Mouse (Mus musculus) midbrain, embryonic 14.5 days (tissue): ENCODE measurements at regions not wholly inside any gene's neighbourhood (a gene's known extent, or its start where the extent isn't known, plus 50 kb on each side); places are given as distances from the start of the nearest gene placed in this dataset.
"Not testable (repeated sequence)": the region's sequence is repeated elsewhere in the genome, so short reads cannot be mapped to it uniquely, and the experiment has no call there.

Experiments used
- ATAC-seq: fragments of 200-750 bp; cut with Nextera tagmentation; 2 replicates; pipeline ENCODE4 v1.8.0; 2017; ENCODE audit warnings: moderate number of reproducible peaks, moderate library complexity; ENCODE audit not compliant: low FRiP score, low TSS enrichment
- DNase-seq: peaks from one replicate; pipeline ENCODE4 v3.0.0-alpha.2; 2015
- H3K27ac ChIP-seq: fragments of 300-500 bp; sonication (generic); replicated peaks from 2 replicates; pipeline ENCODE4 v1.5.1; 2014; ENCODE audit warnings: mild to moderate bottlenecking, low read depth, low read length, moderate library complexity
- H3K27me3 ChIP-seq: fragments of 300-500 bp; sonication (generic); 2 replicates; pipeline ENCODE4 v1.6.1; 2014; ENCODE audit warnings: low read length, control low read depth, mixed read lengths; ENCODE audit not compliant: control insufficient read depth, insufficient read depth
- H3K36me3 ChIP-seq: fragments of 300-500 bp; sonication (generic); 2 replicates; pipeline ENCODE4 v1.6.1; 2014; ENCODE audit warnings: low read length, control low read depth; ENCODE audit not compliant: control insufficient read depth, insufficient read depth
- H3K4me1 ChIP-seq: fragments of 300-500 bp; sonication (generic); 2 replicates; pipeline ENCODE4 v1.6.1; 2014; ENCODE audit warnings: mild to moderate bottlenecking, antibody characterized with exemption, low read length, control low read depth; ENCODE audit not compliant: control insufficient read depth, insufficient read depth
- H3K4me2 ChIP-seq: fragments of 300-500 bp; sonication (generic); 2 replicates; pipeline ENCODE4 v1.6.1; 2014; ENCODE audit warnings: mild to moderate bottlenecking, low read length, moderate library complexity
- H3K4me3 ChIP-seq: fragments of 300-500 bp; sonication (generic); replicated peaks from 2 replicates; pipeline ENCODE4 v1.5.1; 2014; ENCODE audit warnings: low read depth, low read length
- H3K9ac ChIP-seq: fragments of 300-500 bp; sonication (generic); replicated peaks from 2 replicates; pipeline ENCODE4 v1.6.1; 2014; ENCODE audit warnings: mild to moderate bottlenecking, low read length, moderate library complexity
- H3K9me3 ChIP-seq: fragments of 300-500 bp; sonication (generic); 2 replicates; pipeline ENCODE4 v1.6.1; 2016; ENCODE audit warnings: low read length, control low read depth, mixed read lengths; ENCODE audit not compliant: control insufficient read depth
- WGBS: fragments of 180-500 bp; shearing (Covaris S2); extraction: QIAGEN DNeasy Blood & Tissue Kit; methylation state at CpG from one replicate; pipeline ENCODE4 v1.1.7; 2014; 5-methylcytosine and 5-hydroxymethylcytosine counted together

- not testable (repeated sequence) for H3K27me3 ChIP-seq, H3K9me3 ChIP-seq, DNase-seq, H3K9ac ChIP-seq, ATAC-seq, H3K4me1 ChIP-seq, H3K27ac ChIP-seq, H3K4me2 ChIP-seq, H3K4me3 ChIP-seq, H3K36me3 ChIP-seq
- 96% methylated on average over 4 of the region's 4 CpGs for WGBS
Measured at GRCm38 (mm10) chr6:13763636-13764035, 76.1 kb downstream of the Gpr85 start.

- H3K4me2 ChIP-seq: no peak overlapping the region
- no peak for ATAC-seq
- H3K9me3 ChIP-seq: no peaks in the 10 kb centered on the region
- no peak overlapping the region for H3K4me3 ChIP-seq
- no peaks in the 10 kb centered on the region for H3K36me3 ChIP-seq
- no peak overlapping the region for H3K27ac ChIP-seq
- no peaks in the 10 kb centered on the region for H3K4me1 ChIP-seq
- WGBS: 88% methylated on average over 2 of the region's 2 CpGs
- H3K9ac ChIP-seq: no peak overlapping the region
- no peaks in the 10 kb centered on the region for H3K27me3 ChIP-seq
- DNase-seq: peak; percentile 27
Measured at GRCm38 (mm10) chr6:13759431-13759830, 80.3 kb downstream of the Gpr85 start.

- Histone ChIP-seq H3K9me3 (no peaks in the 10 kb centered on the region), H3K27ac (no peak overlapping the region), H3K4me2 (no peak overlapping the region), H3K4me1 (no peaks in the 10 kb centered on the region), H3K4me3 (no peak overlapping the region), H3K27me3 (no peaks in the 10 kb centered on the region), H3K36me3 (no peaks in the 10 kb centered on the region), H3K9ac (no peak overlapping the region)
- ATAC-seq (no peak; the same call in 1 of the 2 replicates), DNase-seq (peak; percentile 75)
Measured at GRCm38 (mm10) chr6:13758946-13759345, 80.8 kb downstream of the Gpr85 start.

GRCm38 (mm10) chr6:13748931-13749638, 71.3 kb upstream of the Bmt2 start:
- H3K27me3 ChIP-seq: no peaks in the 10 kb centered on the region
- no peak overlapping the region for H3K9ac ChIP-seq
- ATAC-seq (peak; percentile 56; the same call in 1 of the 2 replicates), DNase-seq (no peak)
- WGBS: 48% methylated on average over 7 of the region's 7 CpGs
- H3K4me1 ChIP-seq: peaks cover 11% of the 10 kb centered on the region; the same call in 1 of the 2 replicates
- H3K4me2 ChIP-seq: no peak overlapping the region
- no peak overlapping the region for H3K27ac ChIP-seq
- no peak overlapping the region for H3K4me3 ChIP-seq
- no peaks in the 10 kb centered on the region for H3K9me3 ChIP-seq
- no peaks in the 10 kb centered on the region for H3K36me3 ChIP-seq

GRCm38 (mm10) chr6:13747969-13748368, 70.2 kb upstream of the Bmt2 start:
- Histone ChIP-seq H3K27me3 (no peaks in the 10 kb centered on the region), H3K36me3 (no peaks in the 10 kb centered on the region), H3K4me2 (peak overlapping the region; percentile 35), H3K9ac (no peak overlapping the region), H3K4me1 (peaks cover 11% of the 10 kb centered on the region; the same call in 1 of the 2 replicates), H3K9me3 (no peaks in the 10 kb centered on the region), H3K27ac (no peak overlapping the region), H3K4me3 (no peak overlapping the region)
- peak; percentile 59 for DNase-seq
- 6% methylated on average over 8 of the region's 8 CpGs for WGBS
- peak; percentile 27; the same call in 1 of the 2 replicates for ATAC-seq

GRCm38 (mm10) chr6:13746577-13747482, 69.1 kb upstream of the Bmt2 start:
- ATAC-seq (no peak), DNase-seq (no peak)
- Histone ChIP-seq H3K9me3 (no peaks in the 10 kb centered on the region), H3K4me3 (no peak overlapping the region), H3K27me3 (no peaks in the 10 kb centered on the region), H3K9ac (no peak overlapping the region), H3K4me1 (peaks cover 11% of the 10 kb centered on the region; the same call in 1 of the 2 replicates), H3K36me3 (no peaks in the 10 kb centered on the region), H3K27ac (no peak overlapping the region), H3K4me2 (no peak overlapping the region)
- WGBS: 83% methylated on average over 8 of the region's 8 CpGs
